Mouse (Mus musculus) intestine, embryonic 14.5 days (tissue): ENCODE results near the gene Marf1. TPM values are rescaled to one million over a fixed set of nuclear protein-coding genes. Genes with fewer than 3 reads are reported as not detected.
"Not testable (repeated sequence)": the region's sequence is repeated elsewhere in the genome, so short reads cannot be mapped to it uniquely, and the experiment has no call there.

ENCODE experiments used
- ATAC-seq: fragments of 200-750 bp; cut with Nextera tagmentation; replicated peaks from 2 replicates; pipeline ENCODE4 v1.8.0; 2017; ENCODE audit warnings: low read depth, moderate number of reproducible peaks, moderate TSS enrichment, moderate library complexity; ENCODE audit not compliant: low FRiP score, low TSS enrichment
- DNase-seq: peaks from one replicate; pipeline ENCODE4 v3.0.0-alpha.2; 2018; ENCODE audit warnings: low spot score
- H3K27ac ChIP-seq: fragments of 300-500 bp; sonication (generic); 2 replicates; pipeline ENCODE4 v1.5.1; 2014; ENCODE audit warnings: low read depth, mild to moderate bottlenecking, control low read depth
- H3K27me3 ChIP-seq: fragments of 300-500 bp; sonication (generic); replicated peaks from 2 replicates; pipeline ENCODE4 v1.6.1; 2014; ENCODE audit warnings: low read length, control low read depth; ENCODE audit not compliant: control insufficient read depth, insufficient read depth
- H3K36me3 ChIP-seq: fragments of 300-500 bp; sonication (generic); 2 replicates; pipeline ENCODE4 v1.6.1; 2014; ENCODE audit warnings: low read length, control low read depth; ENCODE audit not compliant: control insufficient read depth, insufficient read depth
- H3K4me1 ChIP-seq: fragments of 300-500 bp; sonication (generic); replicated peaks from 2 replicates; pipeline ENCODE4 v1.6.1; 2014; ENCODE audit warnings: low read length, control low read depth, mixed read lengths; ENCODE audit not compliant: control insufficient read depth, insufficient read depth
- H3K4me2 ChIP-seq: fragments of 300-500 bp; sonication (generic); 2 replicates; pipeline ENCODE4 v1.6.1; 2014; ENCODE audit warnings: low read length
- H3K4me3 ChIP-seq: fragments of 300-500 bp; sonication (generic); 2 replicates; pipeline ENCODE4 v1.5.1; 2014; ENCODE audit warnings: low read depth, low read length, control low read depth, mixed read lengths
- H3K9ac ChIP-seq: fragments of 300-500 bp; sonication (generic); 2 replicates; pipeline ENCODE4 v1.6.1; 2014; ENCODE audit warnings: mild to moderate bottlenecking, low read length
- H3K9me3 ChIP-seq: fragments of 300-500 bp; sonication (generic); 2 replicates; pipeline ENCODE4 v1.6.1; 2016; ENCODE audit warnings: low read length, control low read depth; ENCODE audit not compliant: control insufficient read depth
- WGBS: fragments of 180-500 bp; shearing (Covaris S2); extraction: QIAGEN DNeasy Blood & Tissue Kit; methylation state at CpG from one replicate; pipeline ENCODE4 v1.1.7; 2014; 5-methylcytosine and 5-hydroxymethylcytosine counted together
- polyA plus RNA-seq: library from polyadenylated mRNA; unstranded; fragments of >200 nt; fragmentation: Nextera tagmentation; extraction: Ambion mirVana; gene quantifications from 2 replicates; pipeline ENCODE4 v1.2.1, GENCODE M21; 2014

Gene Marf1
- polyA plus RNA-seq, 1 experiment from 2014 or later = 16.8 TPM

DNA sequence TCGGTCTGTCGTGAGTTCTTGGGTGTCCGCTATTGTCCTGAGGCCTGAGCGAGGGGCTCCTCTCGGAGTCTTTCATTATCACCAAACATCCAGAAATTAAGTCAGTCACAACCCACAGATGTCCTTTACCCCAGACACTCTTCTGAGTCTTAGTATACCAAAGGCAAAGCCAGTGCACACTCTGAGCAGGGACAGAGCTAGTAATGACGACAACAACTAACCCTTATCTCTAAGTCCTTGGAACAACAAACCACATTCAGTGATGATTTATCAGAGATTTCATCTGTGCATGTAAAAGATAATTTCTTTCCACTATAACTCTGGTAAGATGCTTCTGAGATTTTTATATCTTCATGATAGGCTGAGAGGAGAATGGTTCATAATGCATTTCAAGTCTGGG is 6.8 kb downstream of the Marf1 start:
- ATAC-seq = no peak
- H3K27ac ChIP-seq = no peak overlapping the region
- H3K36me3 ChIP-seq = peaks cover 29% of the 10 kb centered on the region
- WGBS = 87% methylated on average over 5 of the region's 6 CpGs
- no peaks in the 10 kb centered on the region for H3K27me3 ChIP-seq
- no peak for DNase-seq
- H3K4me1 ChIP-seq = peaks cover 5% of the 10 kb centered on the region; the same call in 1 of the 2 replicates
- no peaks in the 10 kb centered on the region for H3K9me3 ChIP-seq
- no peak overlapping the region for H3K9ac ChIP-seq
- no peak overlapping the region for H3K4me2 ChIP-seq
- H3K4me3 ChIP-seq = no peak overlapping the region

DNA sequence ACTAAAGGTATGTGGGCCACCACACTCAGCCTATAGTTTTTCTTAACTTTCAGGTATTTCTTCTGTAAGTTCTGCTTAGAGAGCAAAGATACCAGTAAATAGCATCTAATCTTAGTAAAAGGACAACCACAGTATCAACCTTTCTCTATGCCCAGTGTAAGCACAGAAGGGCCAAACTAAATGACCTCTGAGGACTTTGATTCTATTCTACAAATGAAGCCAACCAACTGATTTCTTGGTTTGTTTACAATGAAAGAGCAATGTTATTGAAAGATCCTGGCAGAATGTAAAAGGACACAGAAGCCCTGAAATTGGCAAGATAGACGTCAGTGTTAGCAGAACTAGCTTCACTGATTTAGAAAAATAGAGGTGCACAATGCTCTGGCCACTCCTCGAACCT is 7.5 kb downstream of the Marf1 start:
- 44% methylated on average over 1 of the region's 2 CpGs for WGBS

DNA sequence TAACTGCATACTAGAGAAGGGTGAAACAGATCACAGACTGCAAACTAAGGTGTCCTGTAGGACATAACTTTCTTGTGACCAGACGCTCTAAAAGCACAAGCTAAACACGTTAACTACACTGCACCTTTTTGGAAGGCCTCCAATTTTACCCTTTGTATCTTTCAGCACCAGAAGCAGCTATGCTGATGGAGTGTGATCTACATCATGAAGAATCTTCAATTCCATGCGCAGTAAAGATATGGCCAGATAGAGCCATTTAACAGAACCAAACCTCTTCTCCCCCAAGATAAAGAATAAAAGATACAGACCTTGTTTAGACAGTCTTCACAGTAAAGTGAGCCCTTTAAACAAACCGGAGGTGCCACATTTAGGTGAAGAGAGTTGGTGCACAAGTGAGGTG is 11.4 kb downstream of the Marf1 start:
- Histone ChIP-seq H3K4me1 (no peaks in the 10 kb centered on the region), H3K4me2 (no peak overlapping the region), H3K9ac (no peak overlapping the region), H3K27me3 (no peaks in the 10 kb centered on the region), H3K4me3 (no peak overlapping the region), H3K27ac (no peak overlapping the region), H3K9me3 (no peaks in the 10 kb centered on the region), H3K36me3 (peaks cover 65% of the 10 kb centered on the region)
- ATAC-seq = no peak
- 88% methylated on average over 4 of the region's 4 CpGs for WGBS
- DNase-seq = no peak

More for the DNA sequence above, 7.5 kb downstream of the Marf1 start:
- not testable (repeated sequence) for H3K27me3 ChIP-seq, DNase-seq, ATAC-seq, H3K4me2 ChIP-seq, H3K27ac ChIP-seq, H3K9ac ChIP-seq, H3K4me1 ChIP-seq, H3K9me3 ChIP-seq, H3K4me3 ChIP-seq
- H3K36me3 ChIP-seq = peaks cover 36% of the 10 kb centered on the region

DNA sequence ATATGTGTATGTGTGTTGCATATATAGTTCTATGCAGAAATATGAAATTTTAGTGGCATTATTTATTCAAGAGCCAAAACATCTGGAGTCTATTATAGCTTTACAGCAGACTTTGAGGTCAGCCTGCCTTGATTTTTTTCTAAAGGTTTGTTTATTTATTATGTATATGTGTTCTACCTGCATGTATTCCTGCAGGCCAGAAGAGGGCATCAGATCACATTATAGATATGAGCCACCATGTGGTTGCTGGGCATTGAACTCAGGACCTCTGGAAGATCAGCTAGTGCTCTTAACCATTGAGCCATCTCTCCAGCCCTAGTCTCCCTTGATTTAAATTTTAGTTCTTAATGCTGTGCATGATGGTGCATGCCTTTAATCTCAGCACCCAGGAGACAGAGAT is 15.4 kb downstream of the Marf1 start:
- Histone ChIP-seq H3K36me3 (peaks cover 89% of the 10 kb centered on the region), H3K27ac (no peak overlapping the region), H3K4me1 (no peaks in the 10 kb centered on the region), H3K4me3 (no peak overlapping the region), H3K27me3 (no peaks in the 10 kb centered on the region), H3K9me3 (no peaks in the 10 kb centered on the region), H3K4me2 (no peak overlapping the region), H3K9ac (no peak overlapping the region)
- ATAC-seq (no peak), DNase-seq (no peak)

DNA sequence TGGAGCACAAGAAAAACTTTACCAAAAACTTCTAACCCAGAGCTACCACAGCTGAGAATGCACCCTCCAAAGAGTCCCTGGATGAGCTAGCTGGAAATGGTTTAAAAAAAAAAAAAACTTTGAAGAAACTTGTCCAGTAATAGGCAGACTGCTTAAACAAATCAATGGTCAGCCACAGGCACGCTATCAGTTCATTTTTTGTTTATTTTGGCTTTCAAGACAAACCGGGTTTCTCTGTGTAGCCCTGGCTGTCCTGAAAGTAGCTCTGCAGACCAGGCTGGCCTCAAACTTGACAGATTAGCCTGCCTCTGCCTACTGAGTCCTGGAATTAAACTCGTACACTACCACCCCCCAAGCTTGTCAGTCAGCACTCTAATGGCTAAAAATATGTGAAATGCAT is 19.9 kb downstream of the Marf1 start:
- H3K27ac ChIP-seq = no peak overlapping the region
- no peaks in the 10 kb centered on the region for H3K27me3 ChIP-seq
- H3K4me1 ChIP-seq = no peaks in the 10 kb centered on the region
- H3K4me3 ChIP-seq = no peak overlapping the region
- ATAC-seq (no peak), DNase-seq (no peak)
- WGBS = 68% methylated on average over 3 of the region's 3 CpGs
- H3K9ac ChIP-seq = no peak overlapping the region
- H3K9me3 ChIP-seq = no peaks in the 10 kb centered on the region
- no peak overlapping the region for H3K4me2 ChIP-seq
- H3K36me3 ChIP-seq = peaks cover 90% of the 10 kb centered on the region

DNA sequence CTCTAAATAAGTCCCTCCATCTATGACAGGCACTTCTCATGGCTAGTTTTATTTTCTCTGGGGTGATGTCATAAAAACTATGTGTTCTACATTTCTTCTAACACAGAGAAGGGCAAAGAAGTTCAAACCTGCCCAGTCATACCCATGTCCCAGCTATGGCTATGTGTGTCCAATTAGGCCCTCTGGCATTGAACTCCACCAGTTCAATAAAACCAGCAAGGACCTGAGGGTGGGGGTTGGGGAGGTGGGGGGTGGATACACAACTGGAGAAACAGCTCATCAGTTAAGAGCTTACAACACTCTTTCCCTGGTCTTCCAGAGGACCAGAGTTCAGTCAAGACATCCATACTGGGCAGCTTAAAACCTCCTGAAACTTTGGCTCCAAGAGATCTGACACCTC is 24.0 kb downstream of the Marf1 start:
- no peak overlapping the region for H3K4me2 ChIP-seq
- peaks cover 91% of the 10 kb centered on the region for H3K36me3 ChIP-seq
- H3K27ac ChIP-seq = no peak overlapping the region
- H3K9ac ChIP-seq = no peak overlapping the region
- no peaks in the 10 kb centered on the region for H3K27me3 ChIP-seq
- H3K4me1 ChIP-seq = no peaks in the 10 kb centered on the region
- no peak overlapping the region for H3K4me3 ChIP-seq
- DNase-seq (no peak), ATAC-seq (no peak)
- no peaks in the 10 kb centered on the region for H3K9me3 ChIP-seq

DNA sequence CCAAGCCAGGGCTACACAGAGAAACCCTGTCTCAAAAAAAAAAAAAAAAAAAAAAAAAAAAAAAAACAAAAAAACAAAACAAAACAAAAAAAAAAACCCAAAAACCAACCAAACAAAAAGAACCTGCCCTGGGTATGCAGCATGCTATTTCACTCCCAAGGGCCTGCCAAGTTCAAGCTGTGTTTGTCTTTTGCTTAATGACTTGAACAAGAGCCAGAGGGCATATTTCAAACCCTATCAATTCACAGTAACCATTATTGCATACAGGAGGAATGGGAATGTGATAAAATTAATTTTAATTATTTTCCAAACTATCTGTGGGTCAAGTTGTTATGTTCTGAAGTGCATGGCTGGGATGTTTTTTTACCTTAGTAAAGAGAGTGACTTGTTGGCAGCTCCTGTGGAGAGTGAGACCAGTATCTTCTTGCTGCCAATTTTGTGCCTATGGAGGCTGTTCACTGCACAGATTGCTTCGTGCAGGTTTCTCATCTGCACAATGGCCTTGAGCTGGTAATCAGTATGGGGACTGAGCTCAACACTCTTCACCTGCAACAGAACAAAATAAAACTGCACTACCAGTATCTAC is 25.1 kb downstream of the Marf1 start:
- Histone ChIP-seq H3K4me2 (no peak overlapping the region), H3K9ac (no peak overlapping the region), H3K4me1 (no peaks in the 10 kb centered on the region), H3K36me3 (peaks cover 91% of the 10 kb centered on the region), H3K27me3 (no peaks in the 10 kb centered on the region), H3K9me3 (no peaks in the 10 kb centered on the region), H3K4me3 (no peak overlapping the region), H3K27ac (no peak overlapping the region)
- ATAC-seq (no peak), DNase-seq (no peak)
- whole genome bisulfite sequencing = 94% methylated on average over 1 of the region's 1 CpGs

DNA sequence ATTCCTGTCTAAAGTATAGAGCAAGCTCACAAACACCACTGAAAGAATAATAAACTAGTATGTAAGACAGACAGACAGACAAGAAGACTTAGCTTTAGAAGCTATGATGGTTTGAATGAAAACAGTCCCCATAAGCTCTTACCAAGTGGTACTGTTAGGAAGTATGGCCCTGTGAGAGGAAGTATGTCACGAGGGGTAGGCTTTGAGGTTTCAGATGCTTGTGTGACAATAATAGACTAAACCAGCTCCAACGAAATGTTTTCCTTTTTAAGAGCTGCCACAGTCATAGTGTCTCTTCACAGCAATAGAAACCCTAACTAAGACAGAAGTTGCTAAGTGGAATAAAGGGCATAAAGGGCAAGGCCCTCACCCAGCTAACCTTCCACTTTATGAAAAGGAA is 28.1 kb downstream of the Marf1 start:
- WGBS = 97% methylated on average over 2 of the region's 2 CpGs
- no peak overlapping the region for H3K9ac ChIP-seq
- H3K4me3 ChIP-seq = no peak overlapping the region
- DNase-seq (no peak), ATAC-seq (no peak)
- H3K9me3 ChIP-seq = no peaks in the 10 kb centered on the region
- no peaks in the 10 kb centered on the region for H3K4me1 ChIP-seq
- H3K27ac ChIP-seq = no peak overlapping the region
- H3K36me3 ChIP-seq = peaks cover 90% of the 10 kb centered on the region
- H3K27me3 ChIP-seq = no peaks in the 10 kb centered on the region
- no peak overlapping the region for H3K4me2 ChIP-seq

DNA sequence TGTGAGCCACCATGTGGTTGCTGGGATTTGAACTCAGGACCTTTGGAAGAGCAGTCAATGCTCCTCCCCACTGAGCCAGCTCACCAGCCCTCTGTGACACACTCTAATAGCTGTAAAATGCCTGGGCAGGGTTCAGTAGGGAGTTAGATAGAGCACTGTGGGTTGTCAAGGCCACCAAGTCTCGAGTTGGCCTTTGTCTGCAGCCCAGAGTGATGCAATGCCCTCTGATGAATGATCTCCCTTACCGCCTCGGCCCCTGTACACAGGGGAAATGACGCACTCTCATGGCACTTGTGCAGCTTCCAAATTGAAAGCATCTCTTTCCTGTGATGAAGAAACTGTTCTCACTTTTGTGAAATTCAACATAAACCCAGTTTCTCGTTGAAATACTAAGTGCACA is 31.3 kb downstream of the Marf1 start:
- Histone ChIP-seq H3K9me3 (no peaks in the 10 kb centered on the region), H3K36me3 (peaks cover 94% of the 10 kb centered on the region), H3K4me1 (no peaks in the 10 kb centered on the region), H3K4me3 (no peak overlapping the region), H3K27me3 (no peaks in the 10 kb centered on the region), H3K27ac (no peak overlapping the region), H3K4me2 (no peak overlapping the region), H3K9ac (no peak overlapping the region)
- WGBS = 82% methylated on average over 5 of the region's 5 CpGs
- no peak for DNase-seq
- no peak for ATAC-seq
